In genomic region chr4:148623609-148624008, GRCm38 (mm10) we compare ENCODE assay signal across 15 mouse cellular contexts. TPM values are rescaled to one million over a fixed set of nuclear protein-coding genes. Genes with fewer than 3 reads are reported as not detected.
A peak's percentile ranks its signal among the peaks of the same experiment; 100 is the strongest.
DNase-seq lines count a peak whose midpoint lies in the region; ATAC-seq and TF ChIP-seq lines count a peak whose summit lies in the region.
"Had no signal": no experiment of that assay in that cellular context is flagged by ENCODE, and none has a peak within 500 bp of the region (broad histone marks: within the 10 kb centered on the region; RNA-seq: fewer than 3 reads in every experiment).

No protein-coding gene starts in this region.

- peaks cover 64% of the 10 kb centered on the region for H3K36me3 ChIP-seq in kidney, embryonic 15.5 days
- H3K36me3 ChIP-seq in CH12.LX (replicated peaks in 1 of 2; ENCODE audit: control insufficient read depth in 1 of 2, insufficient read depth in 1 of 2, low read length in 1 of 2) (peaks cover 55 to 64% of the 10 kb centered on the region in 2 experiments), ES-Bruce4 (ENCODE audit: control insufficient read depth, insufficient read depth, low read length, poor library complexity, severe bottlenecking) (peaks cover 66% of the 10 kb centered on the region)
- peaks cover 63% of the 10 kb centered on the region for H3K36me3 ChIP-seq in limb, embryonic 13.5 days

- dilution Hi-C loops in CH12.LX (cut with MboI; ENCODE audit: extremely low pct_ligation_motif_present, extremely low pct_unique_long_range_greater_than_20kb, low sequenced_read_pairs): no loop called here

- DNase-seq in kidney, postnatal 4 days: no peak
- no peak for DNase-seq in CH12.LX (ENCODE audit: extremely low read depth)
- DNase-seq in cerebellum, adult 11 months: no peak
- no peak for DNase-seq in layer of hippocampus, adult 2 months (ENCODE audit: low spot score in 2 of 2)
- DNase-seq: gastrocnemius, postnatal 14 days; kidney, postnatal 14 days; lung, embryonic 14.5 days; retina, postnatal 1 day had no signal

- TF ChIP-seq EP300 in CH12.LX (IDR thresholded peaks at IDR 0.05; ENCODE audit: low read length) (no peak), ES-Bruce4 (IDR thresholded peaks at IDR 0.05; ENCODE audit: insufficient read depth, low read depth, low read length) (no peak)

- H3K27ac ChIP-seq in kidney, embryonic 15.5 days: no peak overlapping the region
- no peak overlapping the region for H3K27ac ChIP-seq in CH12.LX (ENCODE audit: insufficient read depth, low read depth)
- H3K27ac ChIP-seq in ES-Bruce4 (ENCODE audit: insufficient read depth, low read length): 0 out of 2 replicates have a peak overlapping the region, but pooled peaks have one; percentile 16
- no peak overlapping the region for H3K27ac ChIP-seq in limb, embryonic 13.5 days
- no peak overlapping the region for H3K27ac ChIP-seq in layer of hippocampus, adult 2 months
- H3K27ac ChIP-seq: hindbrain, postnatal 0 days; left cerebral cortex, adult 2 months had no signal

- H3K4me3 ChIP-seq in kidney, embryonic 15.5 days (replicated peaks): 0 out of 2 replicates have a peak overlapping the region, but pooled peaks have one; percentile 2
- H3K4me3 ChIP-seq in CH12.LX (replicated peaks in 1 of 3; ENCODE audit: low read depth in 2 of 3, low read length in 2 of 3, poor library complexity in 1 of 3) (peak overlapping the region in 1 of 3 experiments; percentile 94), ES-Bruce4 (ENCODE audit: low read depth, low read length) (peak overlapping the region; percentile 63)
- no peak overlapping the region for H3K4me3 ChIP-seq in limb, embryonic 13.5 days
- no peak overlapping the region for H3K4me3 ChIP-seq in layer of hippocampus, adult 2 months
- H3K4me3 ChIP-seq: left cerebral cortex, adult 2 months had no signal

- peaks cover 34% of the 10 kb centered on the region for H3K4me1 ChIP-seq in kidney, embryonic 15.5 days
- H3K4me1 ChIP-seq in CH12.LX (ENCODE audit: control insufficient read depth in 1 of 2, insufficient read depth in 2 of 2) (peaks cover 6 to 59% of the 10 kb centered on the region in 2 experiments), ES-Bruce4 (ENCODE audit: control insufficient read depth, insufficient read depth, low read length) (no peaks in the 10 kb centered on the region)
- H3K4me1 ChIP-seq in limb, embryonic 13.5 days: peaks cover 23% of the 10 kb centered on the region

- TF ChIP-seq POLR2A in CH12.LX (IDR thresholded peaks at IDR 0.05; ENCODE audit: low read depth, low read length): no peak
- no peak for TF ChIP-seq POLR2A in ES-Bruce4 (IDR thresholded peaks at IDR 0.05; ENCODE audit: insufficient read depth, low read length)

- H3K27me3 ChIP-seq in kidney, embryonic 15.5 days: no peaks in the 10 kb centered on the region
- H3K27me3 ChIP-seq in CH12.LX (replicated peaks) (no peaks in the 10 kb centered on the region), ES-Bruce4 (ENCODE audit: control insufficient read depth, insufficient read depth, low read length, poor library complexity, severe bottlenecking) (no peaks in the 10 kb centered on the region)
- H3K27me3 ChIP-seq in limb, embryonic 13.5 days: no peaks in the 10 kb centered on the region

- no peak for TF ChIP-seq RAD21 in CH12.LX (IDR thresholded peaks at IDR 0.05; ENCODE audit: low read depth, low read length)

- no peak for TF ChIP-seq CTCF in CH12.LX (conservative IDR thresholded peaks at IDR 0.05 in 1 of 2, IDR thresholded peaks at IDR 0.05 in 1 of 2; ENCODE audit: low read depth in 2 of 2, low read length in 2 of 2)
- TF ChIP-seq CTCF in ES-Bruce4 (IDR thresholded peaks at IDR 0.05; ENCODE audit: low read depth, low read length): no peak
- TF ChIP-seq CTCF in layer of hippocampus, adult 2 months (conservative IDR thresholded peaks at IDR 0.05): no peak

- H3K4me2 ChIP-seq in kidney, embryonic 15.5 days: no peak overlapping the region; the same call in 1 of the 2 replicates
- H3K4me2 ChIP-seq in CH12.LX (ENCODE audit: insufficient read depth, low read depth, poor library complexity, severe bottlenecking): peak overlapping the region; percentile 95; the same call in 1 of the 2 replicates
- H3K4me2 ChIP-seq in limb, embryonic 13.5 days (replicated peaks): 0 out of 2 replicates have a peak overlapping the region, but pooled peaks have one; percentile 2
- H3K4me2 ChIP-seq: lung, embryonic 14.5 days had no signal

- H3K79me2 ChIP-seq in CH12.LX (replicated peaks; ENCODE audit: control insufficient read depth, extremely low read depth, insufficient read depth, poor library complexity, severe bottlenecking): peaks cover 70% of the 10 kb centered on the region

- WGBS in kidney, embryonic 15.5 days: 86% methylated on average over 4 of the region's 4 CpGs
- 91% methylated on average over 4 of the region's 4 CpGs for WGBS in limb, embryonic 13.5 days

- no peak for ATAC-seq in kidney, embryonic 15.5 days (replicated peaks; ENCODE audit: low FRiP score)
- ATAC-seq in limb, embryonic 13.5 days (ENCODE audit: low FRiP score, low read depth): no peak
- ATAC-seq: hindbrain, postnatal 0 days had no signal

- H3K9me3 ChIP-seq in kidney, embryonic 15.5 days (replicated peaks): no peaks in the 10 kb centered on the region
- no peaks in the 10 kb centered on the region for H3K9me3 ChIP-seq in CH12.LX (replicated peaks; ENCODE audit: low read length)
- no peaks in the 10 kb centered on the region for H3K9me3 ChIP-seq in ES-Bruce4 (replicated peaks; ENCODE audit: control insufficient read depth, insufficient read depth, low read length, poor library complexity, severe bottlenecking)
- no peaks in the 10 kb centered on the region for H3K9me3 ChIP-seq in limb, embryonic 13.5 days

- H3K9ac ChIP-seq in kidney, embryonic 15.5 days: no peak overlapping the region
- H3K9ac ChIP-seq in CH12.LX (ENCODE audit: insufficient read depth, low read depth) (no peak overlapping the region; the same call in 1 of the 2 replicates), ES-Bruce4 (ENCODE audit: low read depth, poor library complexity, severe bottlenecking) (peak overlapping the region; percentile 99)
- H3K9ac ChIP-seq in limb, embryonic 13.5 days: no peak overlapping the region
- H3K9ac ChIP-seq: lung, embryonic 14.5 days had no signal

- in situ Hi-C loops in CH12.LX (cut with MboI; ENCODE audit: low pct_ligation_motif_present, low pct_unique_long_range_greater_than_20kb, low sequenced_read_pairs): loop anchor here (25.0 kb wide), 1 partner anchor 461 kb away; the partner anchor contains the start of genes Fbxo2, Fbxo44 and Fbxo6

TF ChIP-seq in CH12.LX, 34 proteins besides CTCF, POLR2A, EP300 and RAD21:
- TF ChIP-seq MYC (IDR thresholded peaks at IDR 0.05; ENCODE audit: low read depth, low read length): no peak
- TF ChIP-seq NRF1 (IDR thresholded peaks at IDR 0.05; ENCODE audit: low read depth, low read length): no peak
- TF ChIP-seq POLR2AphosphoS2 (IDR thresholded peaks at IDR 0.05; ENCODE audit: low read depth, low read length): 0 out of 2 replicates have a peak, but pooled peaks have one; percentile 41

RNA-seq across cellular contexts. Expression of gene Tardbp, which starts 3.2 kb away (rescaled TPM):
- polyA plus RNA-seq in kidney, embryonic 15.5 days (2015; fragmentation: Nextera tagmentation; extraction: Ambion mirVana): 360 and 392 TPM in 2 replicates
- total RNA-seq in CH12.LX (2012; rRNA removed) (176 and 238 TPM in 2 replicates), CH12.LX (2014; rRNA removed) (341 and 403 TPM in 2 replicates)
- polyA plus RNA-seq in CH12.LX (2012; ENCODE audit: insufficient read length, low read depth) (617 and 618 TPM in 2 replicates), ES-Bruce4 (2011; ENCODE audit: insufficient read depth, insufficient read length, low read depth, missing spikeins) (742 and 797 TPM in 2 replicates)
- polyA plus RNA-seq in limb, embryonic 13.5 days (2015; fragmentation: Nextera tagmentation; extraction: Ambion mirVana): 346 and 363 TPM in 2 replicates
- 100 to 1,000 TPM; 233 to 237 TPM for total RNA-seq in layer of hippocampus, adult 2 months (2021)

RNA-seq across cellular contexts. Expression of gene Gm572, which starts 19.5 kb away (rescaled TPM):
- polyA plus RNA-seq in kidney, embryonic 15.5 days (2015; fragmentation: Nextera tagmentation; extraction: Ambion mirVana): not detected in 2 replicates
- not detected in 2 replicates for total RNA-seq in CH12.LX (2012; rRNA removed)
- not detected in 2 replicates for total RNA-seq in CH12.LX (2014; rRNA removed)
- polyA plus RNA-seq in CH12.LX (2012; ENCODE audit: insufficient read length, low read depth): not detected in 2 replicates
- 0.49 TPM in 1 of 2 replicates, not detected in the other for polyA plus RNA-seq in ES-Bruce4 (2011; ENCODE audit: insufficient read depth, insufficient read length, low read depth, missing spikeins)
- polyA plus RNA-seq in limb, embryonic 13.5 days (2015; fragmentation: Nextera tagmentation; extraction: Ambion mirVana): not detected in 2 replicates
- total RNA-seq in layer of hippocampus, adult 2 months (2021): not detected
- total RNA-seq: common myeloid progenitor, adult 5-6 weeks; hindbrain, postnatal 0 days; left cerebral cortex, adult 2 months had no signal
- polyA plus RNA-seq: hindbrain, postnatal 0 days; lung, embryonic 14.5 days; neural tube, embryonic 11.5 days had no signal

RNA-seq across cellular contexts. Expression of gene Masp2, which starts 21.3 kb away (rescaled TPM):
- 0.44 and 0.69 TPM in 2 replicates for polyA plus RNA-seq in kidney, embryonic 15.5 days (2015; fragmentation: Nextera tagmentation; extraction: Ambion mirVana)
- total RNA-seq in CH12.LX (2012; rRNA removed) (0.85 and 1.3 TPM in 2 replicates), CH12.LX (2014; rRNA removed) (0.11 TPM in 1 of 2 replicates, not detected in the other)
- polyA plus RNA-seq in CH12.LX (2012; ENCODE audit: insufficient read length, low read depth) (0.21 TPM in 1 of 2 replicates, not detected in the other), ES-Bruce4 (2011; ENCODE audit: insufficient read depth, insufficient read length, low read depth, missing spikeins) (2.6 TPM in 2 replicates)
- 0.15 and 0.27 TPM in 2 replicates for polyA plus RNA-seq in limb, embryonic 13.5 days (2015; fragmentation: Nextera tagmentation; extraction: Ambion mirVana)
- 1 to 10 TPM; 3.8 to 5.4 TPM for total RNA-seq in layer of hippocampus, adult 2 months (2021)

RNA-seq across cellular contexts. Expression of gene Srm, which starts 32.3 kb away (rescaled TPM):
- polyA plus RNA-seq in kidney, embryonic 15.5 days (2015; fragmentation: Nextera tagmentation; extraction: Ambion mirVana): 192 and 209 TPM in 2 replicates
- total RNA-seq in CH12.LX (2012; rRNA removed) (151 and 213 TPM in 2 replicates), CH12.LX (2014; rRNA removed) (127 and 136 TPM in 2 replicates)
- polyA plus RNA-seq in CH12.LX (2012; ENCODE audit: insufficient read length, low read depth) (521 and 640 TPM in 2 replicates), ES-Bruce4 (2011; ENCODE audit: insufficient read depth, insufficient read length, low read depth, missing spikeins) (131 and 143 TPM in 2 replicates)
- 216 and 223 TPM in 2 replicates for polyA plus RNA-seq in limb, embryonic 13.5 days (2015; fragmentation: Nextera tagmentation; extraction: Ambion mirVana)
- 10 to 100 TPM; 68.1 to 70.2 TPM for total RNA-seq in layer of hippocampus, adult 2 months (2021)

Comparison
In these comparisons a context has a peak if more than half of its experiments do, and no peak if none do; other contexts are left out.
1. H3K4me3 ChIP-seq: peak in kidney, embryonic 15.5 days (single experiment) and ES-Bruce4 (single experiment); none in limb, embryonic 13.5 days (single experiment) and layer of hippocampus, adult 2 months (single experiment).